Mouse (Mus musculus): ENCODE data around the gene Ppp1r2. TPM values are rescaled to one million over a fixed set of nuclear protein-coding genes. Genes with fewer than 3 reads are reported as not detected.
A peak's percentile ranks its signal among the peaks of the same experiment; 100 is the strongest.

Gene Ppp1r2
- total RNA-seq, 4 experiments from 2014 or later, result 87.5 to 93.4 (median 90.2) TPM

DNA sequence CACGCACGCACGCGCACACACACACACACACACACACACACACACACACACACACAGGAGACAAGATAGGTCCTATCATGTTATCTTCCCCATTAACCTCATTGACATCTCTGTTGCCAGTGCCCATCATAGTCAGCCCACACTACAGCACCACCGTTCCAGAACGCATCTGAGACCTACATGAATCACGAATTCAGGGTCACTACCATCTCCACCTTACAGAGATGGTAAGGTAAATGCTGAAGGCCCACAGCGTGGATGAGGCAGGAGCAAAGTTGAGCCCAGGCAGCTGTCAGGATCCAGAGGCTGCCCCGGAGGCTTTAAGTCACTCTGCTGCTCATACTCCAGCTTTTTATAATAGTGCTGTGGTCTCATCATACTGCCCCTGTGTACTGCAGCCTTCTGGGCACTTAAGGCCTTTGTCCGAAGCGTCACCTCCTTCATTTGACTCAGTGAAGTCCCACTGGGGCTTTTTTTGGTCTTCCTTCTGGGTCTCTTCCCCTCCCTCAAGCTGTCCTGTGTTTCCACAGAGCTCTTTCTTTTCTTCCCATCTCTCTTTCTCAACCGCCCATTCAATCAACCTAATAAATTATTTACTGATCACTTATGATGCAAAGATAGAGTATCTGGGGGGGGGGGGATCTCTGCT lies 40.1 kb downstream of the Ppp1r2 start:
- DNase-seq (ENCODE audit: low spot score in 2 of 2), result no peak

DNA sequence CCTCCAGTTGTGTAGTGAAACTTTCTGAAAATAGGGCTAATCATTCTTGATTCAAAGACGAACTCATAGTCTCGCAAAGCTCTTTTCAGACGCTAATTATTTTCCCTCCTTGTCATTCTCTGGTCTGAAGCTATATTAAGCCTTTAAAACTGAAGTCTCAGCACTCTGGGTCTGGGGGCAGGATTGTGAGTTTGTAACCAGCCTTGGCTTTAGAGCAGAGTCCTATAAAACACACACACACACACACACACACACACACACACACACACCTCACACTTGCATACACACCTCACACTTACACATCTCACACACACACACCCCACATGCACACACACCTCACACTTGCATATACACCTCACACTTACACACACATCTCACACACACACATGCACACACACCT lies 40.7 kb downstream of the Ppp1r2 start:
- DNase-seq (ENCODE audit: low spot score in 2 of 2), result no peak

DNA sequence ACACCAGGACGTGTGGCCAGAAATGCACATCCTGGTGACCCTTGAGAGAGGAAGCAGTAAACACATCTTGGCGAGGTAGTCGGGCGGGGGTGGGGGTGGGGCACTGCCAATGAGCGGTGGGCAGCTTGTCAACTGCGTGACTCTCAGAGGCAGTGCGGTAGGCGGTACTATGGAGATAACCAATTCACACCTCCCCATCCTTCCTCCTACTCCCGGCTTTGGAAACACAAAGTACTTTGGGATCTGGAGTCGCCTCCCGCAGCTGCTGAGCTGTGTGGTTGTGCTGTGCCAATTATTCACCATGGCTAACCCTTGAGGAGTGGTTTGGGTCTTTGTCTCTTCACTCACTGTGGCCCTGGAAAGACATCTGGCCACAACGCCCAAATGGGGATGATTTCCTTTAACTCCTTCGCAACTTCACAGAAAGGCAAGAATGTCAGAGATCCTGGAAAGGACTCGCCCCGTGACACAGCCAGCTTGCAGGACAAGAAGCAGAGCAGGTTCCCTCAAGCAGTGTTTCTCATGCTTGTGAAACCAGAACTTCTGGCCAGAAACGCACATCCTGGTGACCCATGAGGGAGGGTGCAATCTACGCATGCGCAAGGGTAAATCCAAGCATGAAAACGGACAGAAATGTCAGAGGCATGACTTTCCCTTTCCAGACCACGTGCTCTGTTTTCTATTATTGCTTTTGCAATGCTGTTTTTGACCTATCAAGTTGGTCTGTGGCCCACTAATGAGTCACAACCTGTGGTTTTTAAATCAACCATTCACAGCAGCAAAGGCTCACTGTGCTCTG lies 41.3 kb downstream of the Ppp1r2 start:
- peak; percentile 74 to 75 for DNase-seq (ENCODE audit: low spot score in 2 of 2)

DNA sequence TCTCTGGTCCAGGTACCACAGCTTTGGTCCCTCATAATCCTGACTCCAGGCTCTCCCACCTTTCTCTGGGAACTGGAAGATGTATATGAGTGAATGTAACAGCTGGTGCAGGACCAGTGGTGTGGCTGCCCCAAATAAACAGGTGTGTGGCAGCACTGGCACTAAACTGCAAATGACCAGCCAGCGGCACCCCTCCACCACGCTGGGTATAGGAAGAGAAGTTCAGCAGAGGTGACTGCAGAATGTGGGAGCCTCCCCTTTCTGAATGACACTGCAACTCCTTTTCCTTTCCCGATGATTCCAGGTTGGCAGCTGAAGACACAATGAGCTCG lies 41.9 kb downstream of the Ppp1r2 start:
- DNase-seq (ENCODE audit: low spot score in 2 of 2), result no peak

DNA sequence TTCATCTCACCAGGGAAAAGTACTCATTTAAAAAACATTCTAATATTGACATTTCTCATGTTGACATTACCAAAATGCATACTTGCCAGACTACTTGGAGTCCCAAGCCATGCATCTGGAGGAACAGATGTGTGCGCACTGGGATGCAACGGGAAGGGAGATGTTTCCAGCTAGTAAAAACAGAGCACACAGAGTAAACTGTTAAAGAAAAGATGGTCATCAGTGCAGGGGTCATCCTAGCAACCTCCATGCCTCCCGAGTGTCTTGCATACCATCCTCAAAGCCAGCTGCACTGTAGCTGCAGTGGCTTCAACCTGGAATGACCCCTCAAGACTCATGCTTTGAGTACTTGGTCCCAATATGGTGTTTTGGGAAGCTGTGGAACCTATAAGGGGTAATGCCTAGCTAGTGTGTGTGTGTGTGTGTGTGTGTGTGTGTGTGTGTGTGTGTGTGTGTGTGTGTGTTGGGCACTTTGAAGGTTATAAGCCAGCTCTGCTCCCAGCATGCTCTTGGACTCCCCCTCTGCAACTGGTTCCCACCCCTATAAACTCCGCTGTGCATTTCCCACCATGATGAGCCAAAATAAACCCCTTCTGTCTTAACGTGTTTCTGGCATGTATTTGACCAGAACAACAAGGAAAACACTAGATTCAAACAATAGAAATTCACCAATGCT lies 42.4 kb downstream of the Ppp1r2 start:
- no peak for DNase-seq (ENCODE audit: low spot score in 2 of 2)

DNA sequence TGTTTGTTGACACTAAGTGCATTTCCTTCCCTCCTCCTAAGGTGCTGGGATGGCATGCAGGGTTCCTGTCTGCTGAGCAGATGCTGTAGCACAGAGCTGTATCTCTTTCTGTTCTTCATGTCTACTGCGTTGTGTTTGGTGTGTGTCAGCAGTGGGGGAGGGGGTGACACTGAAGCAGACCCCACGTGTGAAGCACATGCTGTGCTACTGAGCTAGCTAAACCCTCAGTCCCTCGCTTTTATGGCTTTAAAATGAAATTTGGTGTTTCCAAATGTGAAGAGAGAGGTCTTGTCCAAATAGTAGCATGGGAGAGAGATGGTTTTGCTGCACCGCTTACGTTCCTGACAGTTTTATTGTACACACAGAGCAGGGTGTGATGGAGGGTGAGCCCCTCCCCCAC lies 43.5 kb downstream of the Ppp1r2 start:
- no peak for DNase-seq (ENCODE audit: low spot score in 2 of 2)

DNA sequence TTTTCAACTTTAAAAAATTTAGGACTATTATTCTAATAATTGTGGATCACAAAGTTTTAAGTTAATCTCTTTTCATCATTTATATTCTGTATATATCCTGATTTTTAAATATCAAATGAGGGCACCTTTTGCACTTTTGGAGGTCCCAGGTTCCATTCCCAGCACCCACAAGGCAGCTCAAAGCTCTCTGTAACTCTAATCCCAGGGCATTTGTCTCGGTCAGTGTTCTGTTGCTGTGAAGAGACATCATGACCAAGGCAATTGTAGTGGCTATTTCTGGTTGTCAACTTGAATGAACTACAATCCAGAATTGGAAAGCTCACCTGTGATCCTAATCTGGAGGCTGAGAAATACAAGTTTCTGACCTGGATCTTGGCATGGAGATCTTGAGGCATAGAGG lies 47.3 kb downstream of the Ppp1r2 start:
- no peak for DNase-seq (ENCODE audit: low spot score in 2 of 2)

DNA sequence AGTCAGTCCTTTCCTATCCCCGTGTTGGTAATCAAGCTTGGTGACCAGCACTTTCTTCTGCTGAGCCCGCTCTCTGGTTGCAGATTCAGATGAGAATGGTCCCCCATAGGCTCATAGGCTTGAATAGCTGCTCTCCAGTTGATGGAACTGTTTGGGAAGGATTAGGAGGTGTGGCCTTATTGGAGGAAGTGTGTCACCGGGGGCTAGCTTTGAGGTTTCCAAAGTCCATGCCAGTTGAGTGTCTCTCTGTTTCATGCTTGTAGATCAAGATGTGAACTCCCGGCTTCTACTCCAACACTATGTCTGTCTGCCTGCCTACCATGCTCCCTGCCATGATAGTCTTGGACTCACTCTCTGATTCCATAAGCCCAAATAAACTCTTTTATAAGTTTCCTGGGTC lies 59.8 kb downstream of the Ppp1r2 start:
- DNase-seq (ENCODE audit: low spot score in 2 of 2), result no peak

DNA sequence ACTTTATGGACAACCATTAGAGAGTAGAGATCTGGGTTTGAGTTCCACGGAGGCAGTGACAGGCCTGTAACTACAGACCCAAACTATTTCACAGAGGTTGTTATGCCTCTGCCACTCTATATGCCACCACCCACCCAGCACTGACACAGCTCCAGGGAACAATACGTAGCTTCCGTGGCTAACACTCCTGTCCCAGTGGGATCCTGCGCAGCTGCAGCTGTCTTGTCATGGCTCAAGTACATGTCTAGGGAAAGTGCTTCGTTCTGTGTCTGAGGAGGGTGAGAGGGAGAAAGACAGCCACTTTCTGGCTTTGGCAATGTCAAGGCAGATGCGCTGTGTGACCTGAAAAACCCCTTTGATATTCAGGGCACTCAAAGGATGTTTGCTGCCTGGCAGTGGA lies 61.6 kb downstream of the Ppp1r2 start:
- DNase-seq (ENCODE audit: low spot score in 2 of 2), result no peak

DNA sequence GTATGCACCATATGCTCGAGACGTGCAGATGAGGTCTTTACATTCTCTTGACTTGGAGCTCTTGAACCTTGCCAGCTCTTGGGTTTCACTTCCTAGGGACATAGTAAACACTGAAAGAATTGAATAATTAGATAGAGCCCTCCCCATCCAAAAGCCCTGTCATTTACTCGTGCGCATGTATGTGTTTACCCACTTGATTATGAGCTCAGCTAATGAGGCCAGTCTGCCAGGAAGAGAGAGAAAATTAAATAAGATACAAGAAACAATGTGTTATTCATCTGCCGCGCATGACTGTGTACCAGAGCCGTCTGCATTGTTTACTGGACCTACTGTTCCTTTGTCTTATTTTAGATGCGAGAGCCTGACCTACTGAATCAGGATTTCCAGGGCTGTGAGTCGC lies 63.6 kb downstream of the Ppp1r2 start:
- DNase-seq (ENCODE audit: low spot score in 2 of 2), result no peak

DNA sequence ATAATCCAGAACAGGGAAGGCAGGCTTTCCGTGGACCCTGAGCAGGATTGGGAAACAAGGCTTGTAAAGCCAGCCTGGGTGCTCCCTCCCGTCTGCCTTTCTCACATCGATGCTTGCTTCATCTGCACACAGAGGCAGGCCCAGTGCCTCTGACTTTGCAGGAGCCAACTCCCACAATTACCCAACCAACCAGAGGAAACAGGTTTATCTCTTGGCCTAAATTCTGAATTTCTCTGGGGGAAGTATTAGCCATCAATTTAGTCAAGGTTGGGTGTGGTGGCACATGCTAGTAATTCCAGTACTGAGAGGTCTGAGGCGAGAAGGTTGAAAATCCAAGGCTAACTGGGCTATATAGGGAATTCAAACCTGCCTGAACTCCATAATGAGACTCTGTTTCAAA lies 64.6 kb downstream of the Ppp1r2 start:
- DNase-seq (ENCODE audit: low spot score in 2 of 2), result no peak

DNA sequence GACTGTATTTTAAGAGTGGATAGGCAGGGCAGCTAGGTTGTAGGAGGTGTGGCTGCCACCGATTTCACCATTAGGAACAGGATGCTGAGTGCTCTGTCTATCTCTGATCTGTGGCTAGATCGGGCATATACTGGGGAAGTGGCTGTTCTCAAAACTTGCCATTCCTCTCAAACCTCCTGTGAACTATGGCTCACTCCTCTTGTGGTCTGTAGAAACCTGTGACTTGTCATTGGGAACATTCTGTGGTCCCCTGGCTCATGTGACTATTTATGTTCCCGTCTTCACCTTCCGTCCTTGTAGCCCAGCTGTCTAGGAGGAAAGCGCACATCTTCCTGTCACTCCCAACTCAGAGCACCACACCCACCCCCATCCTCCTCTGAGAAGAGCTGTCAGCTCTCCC lies 65.2 kb downstream of the Ppp1r2 start:
- no peak for DNase-seq (ENCODE audit: low spot score in 2 of 2)

DNA sequence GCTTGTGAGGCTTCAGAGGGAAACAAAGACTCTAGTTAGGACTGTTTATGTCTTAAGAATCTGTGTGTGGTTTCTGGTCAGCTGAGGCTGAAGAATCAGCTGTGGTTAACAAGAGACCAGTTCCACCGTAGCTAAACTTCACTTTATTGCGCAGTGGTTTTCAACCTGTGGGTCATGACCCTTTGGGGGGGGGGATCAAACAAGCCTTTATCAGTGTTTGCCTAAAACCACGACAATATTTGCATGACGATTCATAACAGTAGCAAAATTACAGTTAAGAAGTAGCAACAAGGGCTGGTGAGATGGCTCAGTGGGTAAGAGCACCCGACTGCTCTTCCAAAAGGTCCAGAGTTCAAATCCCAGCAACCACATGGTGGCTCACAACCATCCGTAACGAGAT lies 69.4 kb downstream of the Ppp1r2 start:
- DNase-seq (ENCODE audit: low spot score in 2 of 2), result no peak

DNA sequence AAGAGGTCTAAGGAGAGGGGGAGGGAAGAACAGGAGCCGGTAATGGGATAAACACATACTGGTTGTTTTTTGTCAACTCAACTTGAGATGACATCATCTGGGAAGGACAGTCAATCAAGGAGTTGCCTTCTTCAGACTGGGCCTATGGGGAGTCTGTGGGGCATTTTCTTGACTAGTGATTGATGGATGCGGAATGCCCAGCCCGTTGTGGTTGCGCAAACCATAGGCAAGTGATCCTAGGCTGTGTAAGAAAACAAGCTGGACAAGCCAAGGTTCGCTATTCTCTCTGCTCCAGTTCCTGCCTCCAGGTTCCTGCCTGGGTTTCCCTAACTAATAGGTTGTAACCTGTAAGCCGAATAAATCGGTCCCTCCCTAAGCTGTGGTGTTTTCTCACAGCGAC lies 69.9 kb downstream of the Ppp1r2 start:
- no peak for DNase-seq (ENCODE audit: low spot score in 2 of 2)

DNA sequence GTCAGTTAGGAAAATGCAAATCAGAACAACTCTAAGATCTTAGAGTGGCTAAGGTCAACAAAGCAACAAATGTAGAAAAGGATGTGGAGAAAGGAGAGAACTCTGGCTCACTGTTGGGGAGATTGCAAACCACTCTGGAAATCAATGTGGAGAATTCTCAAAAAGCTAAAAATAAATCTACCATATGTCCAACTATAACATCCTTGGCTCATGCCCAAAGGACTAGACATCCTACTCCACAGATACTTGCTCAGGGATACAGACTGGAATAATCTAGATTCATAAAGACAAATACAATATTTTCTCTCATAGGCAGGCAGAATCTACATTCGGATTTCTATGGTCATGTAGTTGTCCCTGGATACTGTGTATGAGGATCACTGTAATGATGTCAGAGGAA lies 70.9 kb downstream of the Ppp1r2 start:
- DNase-seq (ENCODE audit: low spot score in 2 of 2), result no peak

DNA sequence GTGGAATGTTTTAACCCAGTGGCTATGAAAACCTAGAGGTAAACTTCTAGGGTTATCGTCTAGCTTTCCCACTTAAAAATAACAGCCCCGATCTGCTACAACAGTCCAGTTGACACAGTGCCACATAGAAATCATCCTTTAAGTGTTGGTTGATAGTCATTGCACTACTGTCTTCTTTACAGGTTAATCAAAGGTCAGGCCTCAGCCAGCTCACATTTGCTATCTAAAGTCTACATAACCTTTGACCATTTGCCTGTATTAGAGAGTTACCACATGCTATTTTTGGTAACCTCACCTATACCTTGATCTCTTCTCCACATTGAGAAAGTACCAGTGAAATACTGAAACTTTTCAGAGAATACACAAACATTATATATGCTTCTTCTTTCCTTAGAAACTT lies 73.4 kb downstream of the Ppp1r2 start:
- DNase-seq (ENCODE audit: low spot score in 2 of 2), result no peak

Small RNA genes lying within 50 kb of the gene (microRNA-seq; reads per million reads assigned to microRNA genes)
- gene Gm27415, result 0 reads per million in 2 experiments

Other genes starting within 250 kb of the Ppp1r2 start
- 10 to 100 TPM; 17.9 to 21.7 (median 20.6) TPM for gene Xxylt1, start 193.8 kb downstream of the Ppp1r2 start, total RNA-seq (2022)
- gene Acap2, start 74.0 kb downstream of the Ppp1r2 start, total RNA-seq (2022), result 100 to 1,000 TPM; 117 to 144 (median 132) TPM
- gene Apod, start 39.5 kb upstream of the Ppp1r2 start, total RNA-seq (2022), result 100 to 1,000 TPM; 167 to 280 (median 203) TPM
- gene Bdh1, start 147.0 kb upstream of the Ppp1r2 start, total RNA-seq (2022), result 100 to 1,000 TPM in 2 of 4 experiments, 10 to 100 TPM in 2; 71.2 to 114 (median 102) TPM